Mouse (Mus musculus) cerebellum, adult 9-11 months (tissue): ENCODE results near the gene Krtap28-13.
A peak's percentile ranks its signal among the peaks of the same experiment; 100 is the strongest.

Experiments
- DNase-seq: peaks from one replicate; pipeline ENCODE4 v3.0.0; 2022

The Krtap28-13 gene

GRCm38 (mm10) chr1:83060643-83061042 is at the start of gene Krtap28-13:
Gene Krtap28-13 (plus strand): TSS chr1:83060930.
- DNase-seq = no peak

GRCm38 (mm10) chr1:83014477-83014876 is 46.3 kb upstream of the Krtap28-13 start:
- no peak for DNase-seq

GRCm38 (mm10) chr1:83015329-83015879 is 45.3 kb upstream of the Krtap28-13 start:
- DNase-seq = no peak

GRCm38 (mm10) chr1:83016556-83016955 is 44.2 kb upstream of the Krtap28-13 start:
- DNase-seq = no peak

GRCm38 (mm10) chr1:83031950-83032349 is 28.8 kb upstream of the Krtap28-13 start:
- no peak for DNase-seq

- no peak for DNase-seq
Observed at GRCm38 (mm10) chr1:83032508-83032907, 28.2 kb upstream of the Krtap28-13 start.

GRCm38 (mm10) chr1:83034509-83034908 is 26.2 kb upstream of the Krtap28-13 start:
- no peak for DNase-seq

- DNase-seq = no peak
Observed at GRCm38 (mm10) chr1:83036892-83037667, 23.6 kb upstream of the Krtap28-13 start.

GRCm38 (mm10) chr1:83038109-83038672 is 22.5 kb upstream of the Krtap28-13 start, which contains the start of gene Slc19a3:
Gene Slc19a3 (minus strand): TSS chr1:83038448.
- DNase-seq = peak; percentile 21

- DNase-seq = no peak
Observed at GRCm38 (mm10) chr1:83039080-83039479, 21.6 kb upstream of the Krtap28-13 start.

GRCm38 (mm10) chr1:83042380-83042779 is 18.4 kb upstream of the Krtap28-13 start, which contains the start of gene Krtap28-10:
Gene Krtap28-10 (minus strand): TSS chr1:83042480.
- DNase-seq = no peak

- no peak for DNase-seq
Observed at GRCm38 (mm10) chr1:83044882-83045427, 15.8 kb upstream of the Krtap28-13 start, which contains the start of gene Gm47969. Gene Gm47969 (plus strand): TSS chr1:83044932.

GRCm38 (mm10) chr1:83058481-83058880 is 2.2 kb upstream of the Krtap28-13 start:
- DNase-seq = no peak

- DNase-seq = no peak
Observed at GRCm38 (mm10) chr1:83059278-83059677, 1.5 kb upstream of the Krtap28-13 start, which contains the start of gene A030005K14Rik. Gene A030005K14Rik (minus strand): TSS chr1:83059378.

GRCm38 (mm10) chr1:83064851-83065250 is 4.1 kb downstream of the Krtap28-13 start:
- DNase-seq = no peak

- no peak for DNase-seq
Observed at GRCm38 (mm10) chr1:83066577-83066976, 5.8 kb downstream of the Krtap28-13 start.

- DNase-seq = no peak
Observed at GRCm38 (mm10) chr1:83067205-83067604, 6.5 kb downstream of the Krtap28-13 start.

- no peak for DNase-seq
Observed at GRCm38 (mm10) chr1:83075526-83076189, 14.9 kb downstream of the Krtap28-13 start.

- DNase-seq = no peak
Observed at GRCm38 (mm10) chr1:83076190-83076917, 15.6 kb downstream of the Krtap28-13 start.

GRCm38 (mm10) chr1:83077016-83077415 is 16.3 kb downstream of the Krtap28-13 start:
- no peak for DNase-seq

- DNase-seq = no peak
Observed at GRCm38 (mm10) chr1:83084790-83085189, 24.1 kb downstream of the Krtap28-13 start.

- DNase-seq = no peak
Observed at GRCm38 (mm10) chr1:83091268-83091667, 30.5 kb downstream of the Krtap28-13 start.
